Mouse (Mus musculus): ENCODE results near the gene Lpar1.

The Lpar1 gene

DNA sequence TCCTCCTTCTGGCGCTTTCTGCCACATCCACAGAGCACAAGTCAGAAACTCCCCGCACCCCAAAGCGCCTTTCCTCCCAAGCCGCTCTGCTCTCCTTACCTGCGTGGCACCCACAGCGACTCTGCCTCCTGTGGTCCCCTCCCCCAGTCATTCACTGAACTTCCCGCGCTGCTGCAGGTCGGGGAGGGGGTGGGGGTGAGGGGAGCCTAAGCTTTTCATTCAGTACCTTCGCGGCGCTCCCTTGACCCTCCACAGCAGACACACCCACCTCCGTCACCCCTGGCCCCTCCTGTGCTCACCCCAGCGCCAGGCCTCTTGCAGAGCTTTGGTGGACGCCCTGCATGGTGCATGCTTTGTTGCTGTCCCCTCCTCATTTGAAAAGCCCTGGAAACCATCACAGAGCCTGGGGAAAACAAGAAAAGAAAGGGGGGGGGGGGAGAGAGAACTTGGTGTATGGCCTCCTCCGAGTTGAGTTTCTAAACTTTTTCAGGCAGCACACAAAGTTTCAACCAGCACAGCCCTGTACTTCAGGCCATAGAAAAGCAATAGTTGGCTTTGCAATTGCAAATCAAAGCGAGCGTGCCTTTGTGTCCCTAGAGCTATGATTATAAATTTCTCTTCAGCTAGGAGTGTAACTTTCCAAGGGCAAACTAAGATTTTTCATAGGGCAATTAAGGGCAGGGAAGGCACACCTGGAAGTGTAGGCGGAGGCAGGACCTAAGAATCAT is at the start of gene Lpar1:
TSS of gene Lpar1 (minus strand) at position 268 of the 728 bp plus-strand sequence.
- peak; percentile 73 for DNase-seq (ENCODE audit: low spot score)

DNA sequence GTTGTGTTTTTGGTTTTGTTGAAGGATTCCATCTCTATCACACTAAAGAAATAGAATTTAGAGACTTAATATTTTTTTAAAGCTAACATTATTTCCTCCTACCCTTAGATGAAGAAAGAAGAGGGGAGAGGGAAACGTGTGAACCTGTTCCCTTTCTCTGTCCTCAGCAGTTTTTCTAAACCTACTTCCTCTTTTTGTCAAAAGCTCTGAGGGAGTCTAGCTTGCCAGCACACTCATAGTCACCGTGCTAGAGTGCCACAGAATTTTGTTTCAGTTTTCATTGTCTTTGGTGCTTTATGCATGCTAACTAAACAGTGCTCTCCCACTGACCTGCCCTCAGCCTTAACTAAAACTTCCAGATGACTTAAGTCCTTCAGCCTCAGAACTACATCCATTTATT is 32.2 kb upstream of the Lpar1 start:
- DNase-seq (ENCODE audit: low spot score), result no peak

DNA sequence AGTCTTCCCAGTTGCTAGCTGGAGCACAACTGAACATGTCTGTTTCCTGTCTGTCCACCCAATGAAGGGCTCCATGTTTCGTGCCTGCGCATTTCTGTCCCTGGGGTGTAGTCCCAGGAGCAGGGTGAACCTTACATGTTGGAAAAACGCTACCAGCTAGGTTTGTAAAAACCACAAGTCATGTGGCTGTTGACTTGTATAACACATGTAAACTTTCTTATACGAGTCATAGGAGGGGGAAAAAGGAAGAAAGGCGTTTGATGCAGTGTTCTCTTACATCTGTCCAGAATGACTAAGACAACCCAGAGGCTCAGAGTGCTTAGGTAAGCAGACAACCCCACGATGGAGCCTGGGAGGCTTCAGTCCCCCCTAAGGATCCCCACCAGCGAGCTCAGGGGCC is 27.5 kb upstream of the Lpar1 start:
- DNase-seq (ENCODE audit: low spot score), result no peak

DNA sequence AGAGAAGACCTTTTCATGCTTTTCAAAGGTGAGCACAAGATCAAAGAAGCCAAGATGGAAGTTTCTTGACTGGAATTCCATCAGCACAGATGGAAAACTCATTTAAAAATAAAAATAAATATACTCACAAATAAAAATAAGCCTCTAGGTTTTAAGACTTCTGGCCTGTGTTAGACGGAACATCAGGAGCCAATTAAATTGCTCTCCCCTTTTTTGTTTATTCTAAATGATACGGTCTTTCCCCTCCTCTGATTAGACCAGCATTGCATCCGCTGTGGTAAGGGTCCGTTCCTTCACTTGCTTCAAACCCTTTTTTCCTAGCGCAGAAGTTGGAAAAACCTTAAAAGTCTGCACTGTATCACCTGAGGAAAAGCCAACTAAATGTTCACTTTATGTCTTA is 26.8 kb upstream of the Lpar1 start:
- DNase-seq (ENCODE audit: low spot score), result no peak

DNA sequence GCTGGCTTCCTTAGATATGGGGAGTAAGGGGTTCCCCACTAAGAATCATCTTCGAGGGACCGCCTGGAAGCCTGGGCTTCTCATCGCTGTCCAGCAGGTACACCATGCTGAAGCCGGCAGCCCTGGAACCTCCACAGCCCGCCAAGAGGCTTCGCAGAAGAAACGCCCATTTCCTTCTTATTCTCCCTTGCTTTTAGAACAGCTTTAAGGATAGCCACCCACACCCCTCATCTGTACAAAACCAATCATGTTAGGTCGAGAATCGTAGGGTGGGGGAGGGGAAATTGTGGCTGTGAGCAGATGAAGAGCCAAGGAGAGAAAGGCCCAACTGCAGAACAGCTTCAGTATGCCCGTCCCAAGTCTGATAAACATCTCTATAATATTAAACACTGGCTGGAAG is 26.4 kb upstream of the Lpar1 start:
- DNase-seq (ENCODE audit: low spot score), result no peak

DNA sequence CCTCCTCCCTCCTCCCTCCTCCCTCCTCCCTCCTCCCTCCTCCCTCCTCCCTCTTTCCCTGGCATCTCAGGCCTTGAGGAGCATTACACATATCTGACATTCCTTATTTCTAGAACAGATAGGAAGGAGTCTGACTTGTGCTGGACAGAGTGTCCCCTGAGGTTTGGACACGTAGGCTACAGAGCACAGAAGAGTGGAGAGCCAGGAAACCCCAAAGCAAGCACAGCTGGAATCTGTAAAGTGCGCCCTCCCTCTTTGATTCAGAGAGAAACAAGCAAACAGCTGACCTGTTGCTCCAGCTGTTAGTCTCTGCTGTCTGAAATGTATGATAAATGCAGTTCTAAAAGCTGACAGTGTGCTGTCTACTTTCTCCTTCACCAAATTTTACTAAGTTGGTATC is 24.8 kb upstream of the Lpar1 start:
- no peak for DNase-seq (ENCODE audit: low spot score)

DNA sequence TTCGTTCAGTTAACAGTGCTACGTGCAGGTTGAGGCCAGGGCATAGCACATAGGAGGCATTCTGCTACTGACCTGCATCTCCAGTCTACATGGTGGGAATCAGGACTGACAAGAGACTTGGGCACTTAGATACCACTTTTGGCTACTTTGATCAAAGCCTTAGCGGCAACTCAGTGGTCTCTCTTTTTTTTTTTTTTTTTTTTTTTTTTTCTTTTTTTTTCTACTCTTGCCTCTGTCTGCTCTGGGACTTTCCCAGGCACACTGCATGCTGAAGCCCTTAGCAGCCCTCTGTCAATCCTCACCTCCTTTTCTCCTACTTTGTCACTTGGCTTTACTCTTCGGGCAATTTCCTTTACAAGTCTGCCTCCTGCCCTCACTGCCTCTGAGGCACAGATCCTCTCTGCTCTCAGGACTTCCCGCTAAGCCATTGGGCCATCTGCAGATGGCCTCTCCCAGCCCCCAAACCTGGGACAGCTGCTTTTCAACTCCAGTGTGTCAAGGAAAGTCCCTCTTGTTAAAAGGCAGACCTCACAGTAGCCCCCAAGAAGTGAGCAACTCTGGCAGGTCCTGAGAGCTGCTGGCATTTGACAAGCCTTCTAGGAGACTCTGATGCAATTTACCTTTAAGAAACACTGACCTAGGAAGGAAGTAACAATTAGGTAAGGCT is 23.8 kb upstream of the Lpar1 start:
- DNase-seq (ENCODE audit: low spot score), result no peak

DNA sequence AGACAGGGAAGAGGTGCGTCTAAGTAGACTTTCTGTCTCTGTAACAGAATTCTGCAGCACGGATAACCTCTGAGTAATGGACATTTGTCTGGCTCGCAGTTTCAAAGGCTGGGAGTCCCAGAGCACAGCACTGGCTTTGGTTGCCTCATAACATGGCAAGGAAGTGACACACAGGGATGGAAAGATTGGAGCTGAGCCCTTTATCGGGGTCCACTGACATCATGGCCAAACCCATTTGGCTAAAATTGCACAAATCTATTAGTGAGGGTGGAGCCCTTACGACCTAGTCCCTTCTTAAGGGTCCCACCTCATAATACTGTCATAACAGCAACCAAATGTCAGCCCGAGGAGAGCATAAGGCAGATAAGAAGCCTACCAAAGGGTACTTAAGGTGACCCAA is 22.1 kb upstream of the Lpar1 start:
- no peak for DNase-seq (ENCODE audit: low spot score)

DNA sequence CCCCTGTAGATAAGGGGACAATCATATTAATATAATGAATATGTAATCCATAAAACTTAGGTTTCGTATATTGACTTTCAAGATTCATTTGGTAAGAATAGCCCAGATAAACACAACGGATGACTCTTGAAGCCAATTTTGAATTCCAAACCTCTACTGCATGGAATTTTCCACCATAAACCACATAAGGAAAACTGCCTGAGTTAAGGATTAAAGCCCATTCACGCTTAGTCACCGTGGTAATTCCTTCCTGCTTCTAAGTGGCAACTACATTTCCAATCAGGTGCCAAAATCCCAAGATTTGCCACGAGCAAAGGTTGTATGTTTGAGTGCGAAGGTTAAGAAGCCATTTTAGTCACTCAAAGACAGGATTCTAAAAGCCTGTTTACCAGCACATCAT is 20.3 kb upstream of the Lpar1 start:
- no peak for DNase-seq (ENCODE audit: low spot score)

DNA sequence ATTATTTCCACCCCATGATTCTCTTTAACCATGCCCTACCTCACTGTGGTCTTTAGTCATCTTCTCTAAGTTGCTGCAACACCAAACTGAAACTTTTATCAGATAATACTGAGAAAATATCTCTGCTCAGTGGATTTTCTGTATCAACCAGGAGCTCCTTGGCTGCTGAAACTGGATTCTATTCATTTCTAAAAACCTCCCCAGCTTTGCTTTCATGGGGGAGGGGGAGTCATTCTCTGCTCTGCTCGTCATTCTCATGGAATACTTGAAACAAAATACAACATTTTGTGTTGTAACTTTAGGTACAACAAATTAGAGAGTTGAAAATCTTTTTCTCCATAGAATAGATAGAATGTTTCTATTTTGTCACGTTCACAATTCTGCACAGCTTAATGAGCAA is 18.7 kb upstream of the Lpar1 start:
- no peak for DNase-seq (ENCODE audit: low spot score)

DNA sequence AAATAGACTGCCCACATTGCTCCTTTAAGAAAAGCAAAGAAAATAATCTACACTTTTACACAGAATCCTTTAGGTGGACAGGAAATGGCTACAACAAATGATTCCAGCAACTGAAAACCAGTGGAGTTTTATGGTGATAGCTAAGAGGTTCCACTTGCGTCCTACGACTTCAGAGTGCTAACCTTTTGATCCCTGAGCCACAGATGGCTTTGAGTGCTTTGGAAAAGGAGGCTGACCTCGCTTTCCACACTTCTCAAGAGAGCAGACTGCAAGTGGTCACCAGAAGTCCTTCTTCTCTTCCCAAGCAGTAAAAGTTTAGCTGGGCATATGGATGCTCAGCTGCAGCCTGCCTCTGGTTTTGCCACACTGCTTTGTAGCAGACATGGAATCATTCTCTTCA is 18.0 kb upstream of the Lpar1 start:
- DNase-seq (ENCODE audit: low spot score), result no peak

DNA sequence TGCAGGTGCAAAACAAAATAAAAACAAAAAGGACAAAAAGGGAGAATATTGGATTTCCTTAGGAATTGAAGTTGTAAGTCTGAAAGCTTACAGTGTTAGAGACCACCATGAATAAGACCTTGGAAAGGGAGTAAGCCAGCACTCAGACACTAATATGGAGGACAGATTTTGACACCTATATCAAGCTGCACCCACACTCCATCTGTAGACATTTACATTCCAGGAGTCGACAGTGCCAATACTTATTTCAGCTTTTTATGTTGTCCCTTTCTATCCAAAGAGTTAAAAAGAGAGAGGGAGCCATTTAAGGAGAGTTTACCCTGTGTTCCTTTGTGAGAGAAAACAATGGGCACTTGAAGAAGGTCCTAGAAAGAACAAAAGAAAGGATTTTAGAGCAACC is 17.5 kb upstream of the Lpar1 start:
- DNase-seq (ENCODE audit: low spot score), result no peak

DNA sequence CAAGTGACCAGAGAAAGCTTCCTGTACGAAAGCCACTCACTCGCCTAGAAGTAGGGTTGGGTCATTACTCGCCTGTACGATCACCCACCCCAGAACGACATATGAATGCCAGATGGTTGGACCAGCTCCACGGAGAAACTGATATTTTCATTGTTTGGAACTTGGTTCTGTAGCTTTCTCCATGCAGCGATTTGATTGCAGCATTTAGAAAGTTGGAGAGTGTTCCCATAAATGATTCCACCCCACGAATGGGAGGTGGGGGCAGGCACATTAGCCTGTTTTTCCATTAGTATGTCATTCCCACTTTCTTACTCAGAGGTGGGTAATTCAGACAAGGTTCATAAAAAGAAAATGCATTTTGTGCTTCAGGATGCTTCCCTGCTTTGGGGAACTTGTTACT is 14.8 kb upstream of the Lpar1 start:
- DNase-seq (ENCODE audit: low spot score), result no peak

DNA sequence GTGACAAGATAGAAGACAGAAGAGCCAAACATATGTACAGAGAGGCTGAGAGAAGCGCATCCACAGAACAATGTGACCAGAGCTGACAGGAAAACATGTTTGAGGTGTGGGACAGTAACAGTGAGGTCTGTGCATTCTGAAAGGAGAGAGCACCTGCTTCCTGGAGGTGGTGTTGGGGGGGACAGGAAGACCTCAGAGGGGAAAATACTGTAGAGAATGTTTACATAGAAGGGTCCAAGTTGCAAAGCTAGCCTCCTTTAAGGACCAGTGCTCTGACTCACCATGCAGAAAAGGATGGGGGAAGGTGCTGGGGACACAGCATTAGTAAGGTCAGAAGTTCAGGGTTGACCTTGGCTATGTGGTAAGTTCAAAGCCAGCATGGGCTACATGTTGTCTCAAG is 9.1 kb upstream of the Lpar1 start:
- no peak for DNase-seq (ENCODE audit: low spot score)

DNA sequence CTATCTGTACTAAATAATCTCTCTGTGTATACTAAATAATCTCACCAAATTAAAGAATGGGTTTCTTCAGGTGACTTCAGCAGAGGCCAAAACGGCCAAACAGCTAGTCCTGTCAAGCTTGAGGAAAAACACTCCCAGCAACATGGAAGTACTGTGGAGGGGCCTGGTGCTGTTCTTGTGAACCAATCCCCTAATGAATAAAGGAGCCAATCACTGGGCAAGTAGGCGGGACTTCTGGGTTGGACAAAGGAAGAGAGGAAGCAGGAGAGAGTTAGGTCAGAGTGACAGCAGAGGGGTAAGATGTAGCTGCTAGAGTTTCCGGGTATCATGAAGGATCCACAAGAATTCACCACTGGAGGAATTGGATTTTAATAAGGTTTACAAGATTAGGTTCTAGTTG is 3.3 kb upstream of the Lpar1 start:
- no peak for DNase-seq (ENCODE audit: low spot score)

DNA sequence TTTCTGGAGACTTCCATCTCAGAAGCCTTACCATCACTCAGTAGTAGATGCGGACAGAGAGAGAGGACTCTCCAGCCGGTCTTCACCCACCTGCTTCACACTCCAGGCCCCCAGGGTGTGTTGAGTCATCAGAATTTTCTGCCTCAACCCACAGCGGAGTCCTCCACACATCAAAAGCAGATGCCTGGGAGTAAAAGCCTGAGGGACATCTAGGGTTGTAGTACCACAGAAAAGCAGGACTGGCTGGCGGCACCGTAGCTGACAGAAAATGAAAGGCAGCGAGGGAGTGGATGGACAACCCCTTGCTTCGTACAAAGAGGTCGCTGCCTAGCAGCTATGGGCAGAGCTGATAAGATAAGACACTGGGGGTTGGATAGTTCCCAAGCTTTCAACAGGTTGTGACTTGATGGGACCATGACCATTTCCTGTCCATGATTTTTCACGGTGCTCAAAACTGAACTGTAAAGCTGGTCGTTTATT is 701 bp upstream of the Lpar1 start:
- no peak for DNase-seq (ENCODE audit: low spot score)

DNA sequence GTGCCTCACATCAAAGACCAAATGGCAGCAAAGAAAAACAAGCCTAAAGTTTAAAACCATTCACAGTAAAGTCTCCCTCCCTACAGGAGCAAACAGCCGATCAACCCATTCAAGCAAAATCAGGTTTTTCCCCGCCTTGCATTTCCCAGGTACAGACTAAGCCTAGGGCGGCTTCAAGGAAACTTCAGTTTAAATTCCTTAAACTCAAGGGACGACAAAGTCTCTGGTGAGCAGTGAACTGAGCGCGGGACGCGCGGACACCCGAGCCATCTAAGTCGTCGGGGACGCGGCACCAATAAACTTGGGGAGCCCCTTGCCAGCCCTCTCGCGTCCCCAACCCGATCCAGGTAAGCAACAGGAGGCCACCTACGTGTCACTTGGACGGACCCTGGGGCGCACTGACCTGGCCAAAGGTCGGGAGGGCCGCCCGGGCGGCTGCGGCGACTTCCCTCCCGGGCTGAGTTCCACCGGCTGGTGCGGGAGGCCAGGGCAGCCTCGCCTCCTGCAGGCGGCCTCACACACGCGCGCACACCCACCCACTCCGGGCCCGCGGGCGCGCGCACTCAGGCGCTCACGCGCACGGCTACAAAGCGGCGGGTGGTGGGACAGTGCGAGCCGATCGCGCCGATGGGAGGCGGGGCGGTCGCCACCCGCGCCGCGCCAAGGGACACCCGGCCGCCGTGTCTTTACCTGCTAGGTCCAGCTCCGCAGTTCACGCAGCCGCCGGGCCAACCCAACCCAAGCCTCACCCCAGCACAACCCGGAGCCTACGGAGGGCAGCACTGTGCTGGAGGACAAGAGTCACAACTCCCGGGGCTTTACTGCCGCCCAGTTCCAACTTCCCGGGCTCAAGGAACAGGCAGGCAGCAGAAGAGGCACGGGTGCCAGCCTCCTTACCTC is 717 bp downstream of the Lpar1 start:
- DNase-seq (ENCODE audit: low spot score), result peak; percentile 85

DNA sequence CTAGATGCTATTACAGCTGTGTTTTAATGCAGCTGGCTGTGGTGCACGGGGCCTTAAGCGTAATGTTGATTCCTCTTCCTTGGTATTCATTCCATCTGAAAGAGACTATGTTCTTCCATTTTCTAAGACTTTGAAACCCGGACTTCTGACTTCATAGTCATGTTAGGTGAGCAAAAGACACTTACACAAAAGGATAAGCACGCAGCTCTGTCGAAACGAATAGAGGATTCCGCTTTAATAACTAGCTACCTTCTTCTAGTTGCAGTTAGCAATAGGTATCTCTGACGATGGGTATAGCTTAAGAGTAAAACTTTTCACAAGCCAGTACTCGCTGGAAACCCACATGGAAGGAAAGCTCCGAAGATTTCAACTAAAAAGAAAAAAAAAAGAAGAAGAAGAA is 1.5 kb downstream of the Lpar1 start:
- peak; percentile 36 for DNase-seq (ENCODE audit: low spot score)

DNA sequence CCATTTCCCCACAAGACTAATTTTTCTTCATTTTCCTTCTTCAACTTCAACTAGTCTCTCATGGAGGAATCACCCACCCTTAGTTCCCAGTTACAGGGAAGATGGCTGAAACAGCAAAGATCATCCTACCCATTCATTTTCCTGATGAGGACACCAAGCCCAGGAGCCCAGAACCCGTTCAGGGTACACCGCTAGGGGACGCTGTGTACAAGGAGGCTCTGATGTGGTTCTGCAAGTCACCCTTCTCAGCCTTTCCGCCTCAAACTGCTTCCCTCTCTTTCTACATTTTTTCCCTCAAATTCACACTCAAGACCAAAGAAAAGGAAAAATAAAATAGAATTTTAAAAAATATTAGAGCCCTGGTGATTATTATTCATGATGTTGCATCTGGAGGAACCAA is 1.9 kb downstream of the Lpar1 start:
- DNase-seq (ENCODE audit: low spot score), result peak; percentile 75

DNA sequence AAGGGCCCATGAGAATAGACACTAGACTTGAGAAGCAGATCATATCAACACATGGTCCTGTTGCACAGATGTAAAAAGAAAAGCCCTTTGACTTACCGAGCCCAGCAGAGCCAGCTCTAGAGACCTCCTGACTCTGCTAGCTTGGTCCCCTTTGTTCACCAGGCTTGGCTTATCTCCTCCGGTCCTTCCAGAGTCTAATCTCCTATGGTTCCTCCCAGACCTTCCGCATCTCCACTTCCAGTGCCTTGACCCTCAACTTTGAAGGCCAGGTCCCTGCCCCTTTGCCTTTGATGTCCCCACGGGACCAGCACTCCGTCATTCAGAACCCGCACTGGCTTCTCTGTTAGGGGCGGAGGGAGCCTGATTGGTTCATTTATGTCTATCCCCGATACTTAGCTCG is 6.0 kb downstream of the Lpar1 start:
- no peak for DNase-seq (ENCODE audit: low spot score)

DNA sequence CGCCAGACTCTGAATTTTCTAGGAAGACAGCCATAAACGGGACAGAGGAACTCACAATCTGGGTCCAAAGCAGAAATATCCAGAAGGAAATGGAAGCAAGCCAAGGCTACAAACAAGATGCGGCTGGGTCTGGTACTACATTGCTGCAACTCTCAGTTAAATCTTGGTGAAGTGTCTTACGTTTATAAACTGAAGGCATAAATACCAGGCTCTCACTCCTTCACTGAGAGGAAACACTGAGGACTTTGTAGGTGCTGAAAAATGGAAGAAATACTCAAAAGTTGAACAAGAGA is 6.5 kb downstream of the Lpar1 start:
- no peak for DNase-seq (ENCODE audit: low spot score)

DNA sequence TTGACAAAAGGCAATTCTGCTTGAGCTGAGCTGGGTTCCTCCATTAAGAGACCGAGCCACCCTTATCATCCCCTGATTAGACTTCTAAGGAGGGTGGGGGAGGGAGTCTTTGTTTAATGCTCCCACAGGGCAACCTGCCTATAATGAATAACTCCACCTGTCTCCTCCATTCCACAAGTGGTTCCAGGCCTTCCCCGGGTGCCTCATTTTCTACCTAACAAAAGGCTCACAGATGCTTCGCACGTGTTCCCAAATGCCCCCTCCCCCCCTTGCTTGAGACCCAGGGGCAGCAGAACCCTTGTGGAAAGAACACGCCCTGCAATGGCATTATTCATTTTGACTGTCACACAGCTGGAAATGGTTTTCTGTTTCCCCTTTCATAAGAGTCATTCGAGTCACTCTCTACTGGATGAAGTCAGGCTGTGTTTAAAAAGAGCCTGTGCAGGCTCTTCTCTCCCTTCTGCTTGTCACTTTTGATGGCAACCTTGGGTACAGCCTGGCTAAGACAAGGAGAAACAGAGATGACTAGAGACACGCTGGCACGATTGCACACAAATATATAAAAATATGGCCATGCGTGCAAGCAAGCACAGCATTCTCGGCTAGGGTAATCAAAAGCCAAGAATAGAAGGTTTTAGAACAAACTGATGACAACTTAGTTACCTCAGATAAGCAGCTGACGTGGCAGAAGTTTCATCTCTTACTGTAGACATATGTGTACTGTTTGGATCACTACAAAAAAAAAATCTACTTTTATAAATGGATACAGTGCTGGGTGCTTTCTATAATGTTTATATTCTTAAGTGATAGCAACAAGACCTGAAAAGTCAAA is 7.0 kb downstream of the Lpar1 start:
- DNase-seq (ENCODE audit: low spot score), result peak; percentile 84

Data from yolk sac, embryonic 10.5 days (tissue).